Mouse (Mus musculus): ENCODE measurements around the gene Bmp8a. TPM values are rescaled to one million over a fixed set of nuclear protein-coding genes. Genes with fewer than 3 reads are reported as not detected.
"Not testable (repeated sequence)": the region's sequence is repeated elsewhere in the genome, so short reads cannot be mapped to it uniquely, and the experiment has no call there.

Bmp8a gene
- polyA plus RNA-seq, 1 experiment from 2014 or later, result not detected

DNA sequence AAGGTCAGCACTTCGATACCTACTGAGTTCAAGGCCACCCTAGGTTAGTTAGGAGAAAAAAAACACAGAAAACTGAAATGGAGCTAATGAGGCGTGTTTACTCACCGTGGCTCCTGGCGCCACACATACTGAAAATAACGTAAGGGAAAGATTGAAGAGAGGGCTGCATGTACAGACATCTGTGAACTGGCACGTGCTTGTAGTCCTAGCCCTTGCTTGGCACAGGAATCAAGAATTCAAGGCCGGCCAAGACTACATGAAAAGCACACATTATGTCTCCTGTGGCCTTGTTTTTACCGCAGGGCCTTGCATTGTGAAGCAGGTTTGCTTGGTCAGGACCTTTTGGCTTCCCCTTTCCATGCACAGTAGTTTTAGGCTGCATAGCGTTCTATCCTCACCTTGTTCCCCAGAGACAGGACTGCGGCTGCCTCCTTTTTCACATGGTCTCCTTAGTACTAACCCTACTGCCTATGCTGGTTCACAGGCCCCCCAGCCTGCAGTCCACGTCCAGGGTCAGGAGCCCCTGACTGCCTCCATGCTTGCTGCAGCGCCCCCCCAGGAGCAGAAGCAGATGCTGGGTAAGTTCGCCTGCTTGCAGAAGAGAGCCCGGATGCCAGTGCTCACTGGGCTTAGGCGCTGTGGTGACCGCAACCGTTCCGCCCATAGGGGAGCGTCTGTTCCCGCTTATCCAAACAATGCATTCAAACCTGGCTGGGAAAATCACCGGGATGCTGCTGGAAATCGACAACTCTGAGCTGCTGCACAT is 45.7 kb downstream of the Bmp8a start:
- Histone ChIP-seq H3K27ac (ENCODE audit: low read depth, low read length) (no peak overlapping the region), H3K4me3 (ENCODE audit: low read depth, low read length) (no peak overlapping the region), H3K27me3 (replicated peaks; ENCODE audit: control insufficient read depth, insufficient read depth, low read length) (no peaks in the 10 kb centered on the region), H3K36me3 (ENCODE audit: control insufficient read depth, insufficient read depth, low read length) (peaks cover 92% of the 10 kb centered on the region), H3K9me3 (replicated peaks; ENCODE audit: control insufficient read depth, low read length) (no peaks in the 10 kb centered on the region), H3K4me1 (ENCODE audit: control insufficient read depth, insufficient read depth, low read length) (no peaks in the 10 kb centered on the region), H3K4me2 (ENCODE audit: low read length) (no peak overlapping the region), H3K9ac (ENCODE audit: low read length) (no peak overlapping the region)
- no peak for ATAC-seq
- no peak for DNase-seq (ENCODE audit: low spot score)
- WGBS, result 91% methylated on average over 21 of the region's 22 CpGs

DNA sequence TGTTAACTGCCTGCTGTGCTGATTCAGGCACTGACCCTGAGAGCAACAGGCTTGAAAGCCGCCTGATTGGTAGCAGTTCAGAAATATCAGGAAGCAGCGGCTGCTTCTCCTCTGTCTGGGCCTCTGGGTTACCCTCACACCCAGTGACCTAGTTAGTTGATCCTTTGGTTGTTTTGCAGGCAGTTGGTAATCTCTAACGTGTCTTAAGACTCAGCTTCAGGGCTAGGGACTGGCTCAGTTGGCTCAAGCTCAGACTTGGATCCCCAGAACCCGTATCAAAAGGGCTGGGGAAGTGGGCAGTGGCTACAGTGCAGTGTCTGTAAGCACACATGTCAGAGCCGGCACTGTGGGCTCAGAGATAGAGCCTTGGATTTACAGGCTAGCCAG is 46.9 kb downstream of the Bmp8a start:
- Histone ChIP-seq H3K36me3 (ENCODE audit: control insufficient read depth, insufficient read depth, low read length) (peaks cover 93% of the 10 kb centered on the region), H3K4me2 (ENCODE audit: low read length) (no peak overlapping the region), H3K9ac (ENCODE audit: low read length) (no peak overlapping the region), H3K27ac (ENCODE audit: low read depth, low read length) (no peak overlapping the region), H3K4me3 (ENCODE audit: low read depth, low read length) (no peak overlapping the region), H3K27me3 (replicated peaks; ENCODE audit: control insufficient read depth, insufficient read depth, low read length) (no peaks in the 10 kb centered on the region), H3K4me1 (ENCODE audit: control insufficient read depth, insufficient read depth, low read length) (no peaks in the 10 kb centered on the region), H3K9me3 (replicated peaks; ENCODE audit: control insufficient read depth, low read length) (no peaks in the 10 kb centered on the region)
- WGBS, result 87% methylated on average over 5 of the region's 5 CpGs
- DNase-seq (ENCODE audit: low spot score) (no peak), ATAC-seq (no peak)

DNA sequence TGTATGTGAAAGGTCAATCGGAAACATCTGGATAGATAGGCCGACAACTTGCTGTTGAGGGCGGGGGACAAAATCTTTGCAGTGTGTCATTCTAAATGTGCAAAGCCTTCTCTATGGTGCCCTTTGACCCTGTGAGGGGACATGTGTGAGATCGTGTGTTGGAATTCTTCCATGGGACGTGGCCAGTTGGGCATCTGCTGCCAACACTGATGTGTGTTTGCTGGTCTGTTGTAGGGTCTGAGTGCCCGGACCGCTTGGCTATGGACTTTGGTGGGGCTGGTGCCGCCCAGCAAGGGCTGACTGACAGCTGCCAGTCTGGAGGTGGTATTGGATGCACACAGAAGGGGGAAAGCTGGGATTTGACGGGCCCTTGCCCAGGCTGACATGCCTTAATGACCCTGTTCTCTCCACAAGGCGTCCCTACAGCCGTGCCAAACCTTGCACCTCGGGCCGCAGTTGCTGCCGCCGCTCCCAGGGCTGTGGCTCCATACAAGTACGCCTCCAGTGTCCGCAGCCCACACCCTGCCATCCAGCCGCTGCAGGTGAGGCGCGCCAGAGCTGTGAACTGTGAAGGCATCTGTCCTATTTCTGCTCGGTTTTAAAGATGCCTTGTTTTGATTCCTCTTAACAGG is 47.4 kb downstream of the Bmp8a start:
- Histone ChIP-seq H3K9ac (ENCODE audit: low read length) (no peak overlapping the region), H3K4me2 (ENCODE audit: low read length) (no peak overlapping the region), H3K27me3 (replicated peaks; ENCODE audit: control insufficient read depth, insufficient read depth, low read length) (no peaks in the 10 kb centered on the region), H3K4me1 (ENCODE audit: control insufficient read depth, insufficient read depth, low read length) (no peaks in the 10 kb centered on the region), H3K36me3 (ENCODE audit: control insufficient read depth, insufficient read depth, low read length) (peaks cover 98% of the 10 kb centered on the region), H3K4me3 (ENCODE audit: low read depth, low read length) (no peak overlapping the region), H3K27ac (ENCODE audit: low read depth, low read length) (no peak overlapping the region), H3K9me3 (replicated peaks; ENCODE audit: control insufficient read depth, low read length) (no peaks in the 10 kb centered on the region)
- DNase-seq (ENCODE audit: low spot score) (no peak), ATAC-seq (no peak)
- 91% methylated on average over 21 of the region's 21 CpGs for WGBS

DNA sequence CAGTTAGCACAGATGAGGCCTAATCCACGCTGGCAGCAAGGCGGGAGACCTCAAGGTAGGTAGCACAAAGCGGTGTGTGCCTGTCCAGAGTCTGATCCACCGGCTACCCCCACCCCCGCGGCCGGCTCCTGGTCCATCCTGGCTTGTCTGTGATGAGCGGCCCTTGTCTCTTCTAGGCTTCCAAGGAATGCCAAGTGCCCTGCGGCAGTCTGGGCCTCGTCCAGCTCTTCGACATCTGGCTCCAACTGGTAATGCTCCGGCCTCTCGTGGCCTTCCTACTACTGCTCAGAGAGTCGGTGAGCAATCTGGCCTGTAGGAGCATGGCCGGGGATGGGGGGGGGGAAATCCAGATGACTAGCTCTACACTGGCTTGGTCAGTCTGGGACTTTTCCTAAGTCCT is 48.0 kb downstream of the Bmp8a start:
- ATAC-seq; H3K9ac ChIP-seq (ENCODE audit: low read length); H3K4me3 ChIP-seq (ENCODE audit: low read depth, low read length); DNase-seq (ENCODE audit: low spot score); H3K27ac ChIP-seq (ENCODE audit: low read depth, low read length); H3K9me3 ChIP-seq (replicated peaks; ENCODE audit: control insufficient read depth, low read length); H3K27me3 ChIP-seq (replicated peaks; ENCODE audit: control insufficient read depth, insufficient read depth, low read length); H3K4me1 ChIP-seq (ENCODE audit: control insufficient read depth, insufficient read depth, low read length); H3K4me2 ChIP-seq (ENCODE audit: low read length): not testable (repeated sequence)
- 94% methylated on average over 15 of the region's 15 CpGs for WGBS
- H3K36me3 ChIP-seq (ENCODE audit: control insufficient read depth, insufficient read depth, low read length), result peaks cover 96% of the 10 kb centered on the region

- peaks cover 96% of the 10 kb centered on the region for H3K36me3 ChIP-seq (ENCODE audit: control insufficient read depth, insufficient read depth, low read length)
- H3K4me1 ChIP-seq (ENCODE audit: control insufficient read depth, insufficient read depth, low read length), result no peaks in the 10 kb centered on the region
- 85% methylated on average over 7 of the region's 7 CpGs for WGBS
- ATAC-seq (no peak), DNase-seq (ENCODE audit: low spot score) (no peak)
- H3K4me3 ChIP-seq (ENCODE audit: low read depth, low read length), result no peak overlapping the region
- no peaks in the 10 kb centered on the region for H3K27me3 ChIP-seq (replicated peaks; ENCODE audit: control insufficient read depth, insufficient read depth, low read length)
- no peak overlapping the region for H3K27ac ChIP-seq (ENCODE audit: low read depth, low read length)
- H3K9me3 ChIP-seq (replicated peaks; ENCODE audit: control insufficient read depth, low read length), result no peaks in the 10 kb centered on the region
- H3K9ac ChIP-seq (ENCODE audit: low read length), result no peak overlapping the region
- H3K4me2 ChIP-seq (ENCODE audit: low read length), result no peak overlapping the region
Observed at GRCm38 (mm10) chr4:123293661-123294443, 49.2 kb downstream of the Bmp8a start.

DNA sequence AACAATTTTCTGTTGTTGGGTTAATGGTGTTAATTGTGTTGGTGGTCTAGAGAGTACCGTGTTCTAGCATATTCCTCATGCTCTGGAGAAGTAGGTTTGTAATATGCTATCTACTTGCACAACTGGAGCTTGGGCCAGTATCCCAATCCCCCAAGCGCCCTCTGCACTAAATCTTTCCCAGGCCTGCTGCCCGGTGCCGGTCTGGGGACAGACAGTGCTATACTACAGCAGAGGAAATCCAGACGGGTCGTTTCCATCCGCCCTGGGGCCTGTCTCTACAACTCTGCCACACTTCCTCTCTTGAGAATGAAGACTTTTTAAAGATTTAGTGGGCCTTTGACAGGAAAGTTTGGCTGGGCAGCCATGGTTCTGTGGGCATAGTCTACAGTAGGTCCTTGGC is 50.1 kb downstream of the Bmp8a start:
- Histone ChIP-seq H3K27me3 (replicated peaks; ENCODE audit: control insufficient read depth, insufficient read depth, low read length) (no peaks in the 10 kb centered on the region), H3K4me3 (ENCODE audit: low read depth, low read length) (no peak overlapping the region), H3K36me3 (ENCODE audit: control insufficient read depth, insufficient read depth, low read length) (peaks cover 98% of the 10 kb centered on the region), H3K4me1 (ENCODE audit: control insufficient read depth, insufficient read depth, low read length) (no peaks in the 10 kb centered on the region), H3K9me3 (replicated peaks; ENCODE audit: control insufficient read depth, low read length) (no peaks in the 10 kb centered on the region), H3K9ac (ENCODE audit: low read length) (no peak overlapping the region), H3K27ac (ENCODE audit: low read depth, low read length) (no peak overlapping the region), H3K4me2 (ENCODE audit: low read length) (no peak overlapping the region)
- ATAC-seq (no peak), DNase-seq (ENCODE audit: low spot score) (no peak)
- 95% methylated on average over 7 of the region's 7 CpGs for WGBS

GRCm38 (mm10) chr4:123292390-123292789 is 50.7 kb downstream of the Bmp8a start:
- H3K9ac ChIP-seq (ENCODE audit: low read length), result no peak overlapping the region
- H3K4me2 ChIP-seq (ENCODE audit: low read length), result no peak overlapping the region
- H3K27ac ChIP-seq (ENCODE audit: low read depth, low read length), result no peak overlapping the region
- ATAC-seq, result no peak
- no peak for DNase-seq (ENCODE audit: low spot score)
- H3K9me3 ChIP-seq (replicated peaks; ENCODE audit: control insufficient read depth, low read length), result no peaks in the 10 kb centered on the region
- 90% methylated on average over 3 of the region's 3 CpGs for WGBS
- no peaks in the 10 kb centered on the region for H3K4me1 ChIP-seq (ENCODE audit: control insufficient read depth, insufficient read depth, low read length)
- peaks cover 98% of the 10 kb centered on the region for H3K36me3 ChIP-seq (ENCODE audit: control insufficient read depth, insufficient read depth, low read length)
- H3K4me3 ChIP-seq (ENCODE audit: low read depth, low read length), result no peak overlapping the region
- no peaks in the 10 kb centered on the region for H3K27me3 ChIP-seq (replicated peaks; ENCODE audit: control insufficient read depth, insufficient read depth, low read length)

DNA sequence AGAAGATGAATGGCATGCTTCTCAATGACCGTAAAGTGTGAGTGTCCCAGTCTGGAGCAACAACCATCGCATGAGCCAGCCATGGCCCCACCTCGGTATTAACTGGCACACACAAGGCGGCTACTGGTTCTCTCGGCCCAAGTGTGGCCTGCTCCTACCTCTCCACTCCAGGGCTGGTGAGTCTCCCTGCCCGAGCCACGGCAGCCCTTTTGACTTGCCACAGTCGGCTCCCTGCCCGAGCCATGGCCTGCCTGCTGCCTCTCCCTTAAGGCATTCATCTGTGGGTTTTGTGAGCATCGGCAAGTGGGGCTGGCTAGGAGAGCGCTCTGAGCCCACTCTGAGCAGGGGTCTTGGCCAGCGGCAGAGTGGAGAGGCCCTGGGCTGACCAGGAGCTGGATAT is 54.0 kb downstream of the Bmp8a start:
- Histone ChIP-seq H3K27me3 (replicated peaks; ENCODE audit: control insufficient read depth, insufficient read depth, low read length) (no peaks in the 10 kb centered on the region), H3K27ac (ENCODE audit: low read depth, low read length) (no peak overlapping the region), H3K36me3 (ENCODE audit: control insufficient read depth, insufficient read depth, low read length) (peaks cover 73% of the 10 kb centered on the region), H3K4me1 (ENCODE audit: control insufficient read depth, insufficient read depth, low read length) (peaks cover 15% of the 10 kb centered on the region), H3K9me3 (replicated peaks; ENCODE audit: control insufficient read depth, low read length) (no peaks in the 10 kb centered on the region), H3K4me2 (ENCODE audit: low read length) (no peak overlapping the region), H3K9ac (ENCODE audit: low read length) (no peak overlapping the region), H3K4me3 (ENCODE audit: low read depth, low read length) (no peak overlapping the region)
- DNase-seq (ENCODE audit: low spot score) (no peak), ATAC-seq (no peak)
- 92% methylated on average over 12 of the region's 12 CpGs for WGBS

GRCm38 (mm10) chr4:123286790-123287189 is 56.3 kb downstream of the Bmp8a start:
- H3K27me3 ChIP-seq (replicated peaks; ENCODE audit: control insufficient read depth, insufficient read depth, low read length), result no peaks in the 10 kb centered on the region
- no peak for DNase-seq (ENCODE audit: low spot score)
- H3K4me3 ChIP-seq (ENCODE audit: low read depth, low read length), result no peak overlapping the region
- H3K9ac ChIP-seq (ENCODE audit: low read length), result no peak overlapping the region
- no peak overlapping the region for H3K4me2 ChIP-seq (ENCODE audit: low read length)
- peaks cover 51% of the 10 kb centered on the region for H3K36me3 ChIP-seq (ENCODE audit: control insufficient read depth, insufficient read depth, low read length)
- WGBS, result 89% methylated on average over 2 of the region's 2 CpGs
- no peak overlapping the region for H3K27ac ChIP-seq (ENCODE audit: low read depth, low read length)
- no peaks in the 10 kb centered on the region for H3K9me3 ChIP-seq (replicated peaks; ENCODE audit: control insufficient read depth, low read length)
- H3K4me1 ChIP-seq (ENCODE audit: control insufficient read depth, insufficient read depth, low read length), result peaks cover 18% of the 10 kb centered on the region
- ATAC-seq, result no peak

Measured in forebrain, embryonic 14.5 days (tissue).